Mouse (Mus musculus) kidney, postnatal 25 days (tissue): ENCODE results near the gene Drosha.
"Not testable (repeated sequence)": the region's sequence is repeated elsewhere in the genome, so short reads cannot be mapped to it uniquely, and the experiment has no call there.

ENCODE experiments used
- DNase-seq, 2 experiments: peaks; one replicate each; pipeline ENCODE4 v3.0.0; 2021; ENCODE audit warnings: mixed read lengths in 2 of 2

Drosha gene

DNA sequence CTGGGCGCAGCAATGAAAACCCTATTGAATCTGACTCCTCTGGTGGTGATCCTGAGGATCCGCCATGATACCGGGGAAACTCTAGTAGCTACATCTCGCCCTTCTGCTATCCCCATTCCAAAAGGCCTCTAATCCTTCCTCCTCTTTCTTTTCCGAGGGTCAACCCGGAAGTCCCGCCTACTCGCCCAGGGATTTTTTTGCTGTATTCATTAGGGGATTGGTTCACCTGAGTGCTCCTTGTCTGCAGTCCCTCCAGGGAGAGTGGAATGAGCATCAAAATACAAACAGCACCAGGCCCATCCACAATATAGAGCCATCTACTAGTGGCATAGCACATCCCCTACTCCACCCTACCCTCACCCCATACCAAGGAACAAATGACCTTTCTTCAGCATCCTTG lies 62.6 kb downstream of the Drosha start:
- no peak for DNase-seq

DNA sequence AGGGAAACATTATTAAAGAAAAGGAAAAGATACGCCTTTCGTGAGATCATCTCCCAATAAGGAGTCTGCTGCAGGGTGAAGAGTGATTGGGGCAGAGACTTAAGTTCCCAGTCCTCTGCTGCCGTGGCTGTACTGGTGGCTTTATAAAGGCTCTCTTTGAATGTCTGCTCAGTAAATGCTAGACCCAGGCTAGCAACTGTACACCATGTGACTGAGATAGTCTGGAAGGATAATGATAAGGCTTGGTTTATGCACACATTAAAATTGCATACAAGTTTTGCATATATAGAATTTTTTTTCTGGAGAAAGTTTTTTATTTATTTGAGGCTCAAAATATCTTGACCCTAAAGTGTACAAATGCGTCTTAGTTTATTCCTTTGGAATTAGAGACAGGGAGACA lies 63.7 kb downstream of the Drosha start:
- no peak for DNase-seq

DNA sequence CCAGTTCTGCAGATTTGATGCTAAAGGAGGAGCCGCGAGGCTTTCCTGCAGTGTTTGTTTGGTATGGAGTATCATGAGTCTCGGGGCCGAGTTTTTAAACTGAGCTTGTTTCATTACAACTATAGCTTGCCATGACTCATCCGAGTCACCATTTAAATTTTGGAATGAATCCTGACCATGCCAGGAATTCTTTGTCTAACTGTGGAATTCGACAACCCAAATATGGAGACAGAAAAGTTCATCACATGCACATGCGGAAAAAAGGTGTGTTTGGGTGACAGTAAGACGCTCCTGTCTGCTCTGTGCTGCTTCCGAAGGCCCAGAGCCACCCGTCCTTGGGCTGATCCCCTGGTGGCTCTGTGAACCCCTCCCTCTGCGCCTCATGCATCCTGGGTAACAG lies 65.3 kb downstream of the Drosha start:
- DNase-seq = no peak

DNA sequence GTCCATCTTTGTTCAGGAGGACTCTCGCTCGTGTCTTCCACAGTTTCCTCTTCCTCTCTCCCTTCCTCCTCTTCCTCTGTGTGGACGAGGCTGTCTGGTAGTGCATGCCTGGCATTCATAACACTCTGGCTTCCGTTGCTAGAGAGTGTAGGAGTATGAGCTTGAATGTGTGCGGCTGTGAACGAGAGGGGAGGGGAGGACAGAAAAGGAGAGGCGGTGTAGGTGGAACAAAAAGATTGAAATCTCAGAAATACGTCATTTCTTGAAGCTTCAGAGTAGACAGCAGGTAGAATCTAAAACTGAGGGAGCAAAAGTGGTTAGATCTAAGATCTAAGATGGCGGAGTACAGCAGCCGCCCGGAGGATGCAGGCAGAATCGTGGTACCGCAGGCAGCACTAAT lies 70.8 kb downstream of the Drosha start:
- no peak for DNase-seq

DNA sequence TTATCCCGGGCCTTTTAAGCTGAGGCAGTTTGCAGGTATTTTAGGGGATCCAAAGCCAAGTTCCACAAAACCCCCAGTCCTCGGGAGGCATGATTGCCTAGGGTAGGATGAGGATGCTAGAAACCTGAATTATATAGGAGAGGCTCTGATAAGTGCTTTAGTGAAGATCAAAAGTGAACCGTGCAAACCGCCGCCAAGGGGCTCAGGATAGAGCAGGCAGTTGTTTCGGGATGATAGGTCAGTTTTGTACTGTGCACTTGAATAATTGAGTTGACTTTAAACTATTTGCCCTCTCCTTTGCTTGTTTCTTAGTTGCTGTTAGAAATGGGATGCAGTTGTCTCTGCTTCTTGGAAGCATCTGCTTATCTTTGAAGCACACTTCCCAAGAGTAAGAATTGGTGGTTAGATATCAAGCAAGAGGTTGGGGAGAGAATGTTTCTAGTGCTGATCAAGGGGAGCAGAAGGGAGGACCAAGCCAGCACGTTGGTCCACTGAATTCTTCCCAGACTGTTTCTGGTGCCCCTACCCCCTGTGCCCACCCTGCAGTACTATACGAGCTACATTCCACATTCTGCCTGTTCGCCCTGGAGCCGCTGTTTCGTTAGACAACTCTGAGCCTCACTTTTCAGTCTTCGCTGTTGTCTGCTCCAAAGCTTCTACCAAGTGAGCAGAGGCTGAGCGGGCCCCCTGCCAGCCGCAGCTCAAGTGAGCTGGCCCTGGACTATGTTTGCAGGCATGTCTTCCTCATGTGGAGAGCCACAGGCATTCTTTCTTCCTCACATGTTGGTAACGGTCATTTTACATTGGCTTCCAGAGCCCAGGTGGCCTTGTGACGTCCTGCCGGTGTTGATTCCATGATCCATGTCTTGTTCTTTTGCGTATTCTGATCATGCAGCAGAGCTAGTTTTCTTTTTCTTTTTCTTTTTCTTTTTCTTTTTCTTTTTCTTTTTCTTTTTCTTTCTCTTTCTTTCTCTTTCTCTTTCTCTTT lies 71.7 kb downstream of the Drosha start:
- DNase-seq = no peak

DNA sequence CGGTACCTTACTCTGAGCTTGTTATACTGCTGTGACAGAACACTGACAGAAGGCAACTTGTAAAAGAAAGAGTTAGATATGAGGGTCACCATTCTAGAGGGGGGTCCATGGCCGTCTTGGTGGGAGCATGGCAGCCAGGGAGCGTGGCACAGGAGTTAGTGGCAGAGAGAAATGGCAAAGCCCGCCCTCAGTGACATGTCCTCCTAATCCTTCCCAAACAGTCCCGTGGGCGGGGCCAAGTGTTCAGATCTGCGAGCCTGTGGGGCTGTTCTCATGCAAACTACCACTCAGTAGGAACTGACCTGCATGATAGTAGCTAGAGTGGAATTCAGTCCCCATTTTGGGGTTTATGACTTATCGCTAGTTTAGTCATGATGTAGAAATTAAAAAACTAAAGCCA lies 73.2 kb downstream of the Drosha start:
- no peak for DNase-seq

DNA sequence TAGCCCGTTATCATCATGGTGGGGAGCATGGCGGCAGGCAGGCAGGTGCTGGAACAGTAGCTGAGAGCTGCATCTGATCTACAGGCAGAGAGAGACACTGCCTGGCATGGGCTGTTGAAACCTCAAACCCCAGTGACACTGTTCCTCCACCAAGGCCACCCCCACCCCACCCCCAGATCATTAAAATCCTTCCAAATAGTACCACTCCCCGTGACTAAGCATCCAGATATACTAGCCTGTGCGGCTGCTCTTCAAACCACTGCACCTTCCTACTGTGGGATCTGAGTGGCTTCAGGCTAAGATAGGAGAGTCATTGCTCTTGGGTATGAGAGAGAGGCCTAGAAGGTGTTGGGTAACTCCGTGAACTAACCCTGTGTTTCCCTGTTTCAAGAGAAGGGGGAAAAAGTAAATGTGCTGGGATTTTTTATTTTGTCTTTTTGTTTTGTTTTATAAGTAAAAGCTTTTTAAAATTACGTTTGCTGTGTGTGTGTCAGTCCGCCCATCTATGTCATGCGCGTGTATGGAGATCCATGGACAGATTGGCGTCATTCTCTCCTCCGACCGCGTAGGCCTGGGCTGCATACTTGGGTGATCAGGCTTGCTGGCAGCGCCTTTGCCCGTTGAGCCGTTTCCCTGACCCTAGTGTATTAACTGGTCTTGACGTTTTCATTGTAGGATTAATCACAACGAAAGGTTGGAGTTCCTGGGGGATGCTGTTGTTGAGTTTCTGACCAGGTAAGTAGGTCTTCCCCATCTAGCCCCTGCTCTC lies 76.0 kb downstream of the Drosha start:
- no peak for DNase-seq

DNA sequence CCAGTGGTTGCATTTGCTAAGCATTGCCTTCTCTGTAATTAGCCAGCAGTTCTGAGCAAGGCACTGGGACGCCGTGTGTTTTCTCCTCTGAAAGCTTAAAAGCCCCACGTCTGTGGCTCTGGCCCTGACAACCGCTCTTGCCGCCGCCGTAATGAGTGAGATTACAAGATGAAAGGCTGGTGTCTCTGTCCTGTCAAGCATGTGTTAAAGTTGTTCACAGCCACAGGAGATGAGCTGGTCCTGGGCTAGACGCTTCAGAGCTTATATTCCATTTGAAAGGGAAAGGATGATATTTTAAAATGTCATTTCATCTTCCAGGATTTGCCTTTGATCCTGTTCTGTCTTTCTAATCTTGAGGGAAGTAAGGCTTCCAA lies 76.6 kb downstream of the Drosha start:
- no peak for DNase-seq

DNA sequence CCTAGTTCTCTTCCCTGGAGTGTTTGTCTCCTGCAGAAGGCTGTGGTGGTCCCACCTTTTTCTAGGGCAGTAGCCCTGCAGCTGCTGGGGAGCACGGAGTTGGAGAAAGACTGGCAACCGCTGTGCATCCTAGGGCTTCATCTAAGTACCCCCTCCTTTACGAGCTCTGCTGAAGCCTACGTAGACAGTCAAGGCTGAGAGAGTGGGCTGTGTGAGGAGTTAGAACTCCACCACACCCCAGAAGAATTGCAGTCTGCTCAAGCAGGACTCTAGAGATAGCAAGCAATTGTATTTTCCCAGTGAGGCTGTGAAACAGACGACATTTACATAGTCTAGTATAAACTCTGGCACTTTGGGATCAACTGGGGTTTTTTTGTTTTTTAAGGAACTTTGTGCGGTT lies 79.8 kb downstream of the Drosha start:
- no peak for DNase-seq

DNA sequence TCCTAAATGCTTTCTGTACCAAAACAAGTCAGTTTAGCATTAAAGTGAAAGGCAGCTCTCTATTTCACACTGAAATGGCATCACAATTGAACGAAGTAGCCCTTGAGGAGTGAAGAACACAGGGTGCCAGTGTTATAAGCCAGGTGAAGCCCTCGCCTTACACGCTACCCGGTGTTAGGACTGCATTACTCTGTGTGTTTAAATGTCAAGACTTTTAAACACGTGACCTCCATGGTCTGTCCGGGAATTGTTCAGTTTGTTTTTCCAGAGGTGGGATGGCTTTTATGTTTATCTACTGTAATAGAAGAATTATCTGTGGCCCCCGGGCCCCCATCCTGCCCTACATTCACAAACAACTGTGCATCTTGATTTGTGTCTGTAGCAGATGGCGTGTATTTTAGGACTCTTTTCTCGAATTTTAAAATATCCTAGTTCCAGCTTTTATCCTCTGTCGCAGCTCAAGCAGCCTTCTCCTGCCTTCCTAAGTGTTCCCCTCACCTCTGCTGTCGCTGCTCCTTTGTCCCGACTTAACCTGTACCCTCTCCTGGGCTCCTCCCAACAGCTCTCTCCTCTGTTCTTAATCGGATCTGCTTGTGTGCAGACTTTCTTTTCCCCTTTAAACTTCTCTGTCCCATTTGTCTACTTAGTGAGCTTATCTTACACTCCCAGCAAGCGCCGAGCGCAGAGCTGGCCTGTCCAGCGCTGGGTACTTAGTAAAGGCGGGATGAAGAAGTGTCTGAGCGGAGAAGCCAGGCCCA lies 83.5 kb downstream of the Drosha start:
- no peak for DNase-seq

DNA sequence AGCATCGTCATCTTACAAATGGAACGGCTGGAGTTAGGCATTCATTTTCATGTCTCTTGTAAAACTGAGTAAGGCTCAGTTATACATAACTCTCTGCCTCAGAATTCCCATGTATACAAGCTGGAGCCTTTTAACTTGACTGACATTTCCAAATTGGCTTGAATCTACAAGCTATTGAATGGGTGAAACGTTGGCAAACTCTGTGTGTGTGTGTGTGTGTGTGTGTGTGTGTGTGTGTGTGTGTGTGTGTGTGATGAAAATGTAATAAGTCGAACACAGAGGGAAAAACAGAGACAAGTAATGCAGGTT lies 84.1 kb downstream of the Drosha start:
- DNase-seq = no peak

DNA sequence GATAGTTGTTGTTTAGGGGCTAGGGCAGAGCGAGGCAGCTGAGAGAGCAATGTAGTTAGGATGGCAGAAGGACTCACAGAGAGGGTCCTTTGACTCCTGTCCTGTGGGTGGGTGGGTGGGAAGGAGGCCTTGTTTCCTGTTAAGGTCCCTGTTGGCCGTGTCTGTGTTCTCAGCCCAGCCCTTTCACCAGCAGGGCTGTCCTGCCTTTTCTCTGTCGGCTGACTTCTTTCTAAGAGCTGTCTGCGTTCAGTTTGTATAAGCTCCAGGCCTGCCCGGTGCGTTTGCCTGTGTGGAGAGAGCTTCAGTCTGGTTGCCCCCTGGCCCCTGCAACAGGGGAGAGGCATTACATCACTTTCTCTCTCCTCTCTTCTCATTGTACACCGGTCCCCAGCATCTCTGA lies 84.6 kb downstream of the Drosha start:
- DNase-seq = peak in 1 of 2 experiments; percentile 26

DNA sequence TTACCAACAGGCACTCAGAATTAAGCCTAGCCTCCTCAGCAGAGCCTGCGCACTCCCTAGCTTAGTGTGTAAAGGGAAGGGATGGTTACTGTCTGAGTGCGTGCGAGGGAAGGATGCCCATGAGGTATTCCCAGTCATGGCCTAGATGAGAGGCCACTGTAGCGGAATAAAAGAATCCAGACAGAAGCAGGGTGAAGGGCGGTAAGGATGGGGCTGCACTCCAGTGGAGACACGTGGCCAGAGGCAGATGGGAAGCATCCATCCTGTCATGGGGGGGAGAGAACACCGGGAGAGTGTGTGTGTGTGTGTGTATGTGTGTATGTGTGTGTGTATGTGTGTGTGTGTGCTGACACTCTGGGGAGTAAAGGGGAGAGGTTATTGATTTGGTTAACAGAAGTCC lies 86.5 kb downstream of the Drosha start:
- peak in 1 of 2 experiments; percentile 24 for DNase-seq

DNA sequence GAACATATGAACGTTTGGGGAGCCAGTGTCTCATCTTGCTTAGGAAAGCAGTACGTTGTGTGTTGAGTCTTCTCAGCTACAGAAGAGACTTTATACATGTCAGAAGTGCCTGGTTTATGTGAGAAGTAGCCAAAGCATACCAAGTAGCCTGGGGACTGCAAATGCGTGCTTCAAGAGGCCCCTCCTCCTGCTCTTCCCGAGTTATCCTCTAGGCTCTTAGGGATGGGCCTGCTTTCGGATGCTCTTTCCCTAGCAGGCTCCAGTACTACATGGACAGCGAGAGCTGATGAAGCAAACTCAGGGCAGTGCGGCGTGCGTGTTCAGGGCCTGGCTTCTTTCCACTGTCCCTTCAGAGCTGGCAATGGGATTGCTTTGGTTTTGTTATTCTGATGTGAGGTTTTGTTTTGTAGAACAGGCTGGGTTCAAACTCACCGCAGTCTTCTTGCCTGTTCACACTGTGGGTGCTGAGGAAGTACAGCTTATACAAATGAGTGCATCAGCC lies 91.8 kb downstream of the Drosha start:
- no peak for DNase-seq

DNA sequence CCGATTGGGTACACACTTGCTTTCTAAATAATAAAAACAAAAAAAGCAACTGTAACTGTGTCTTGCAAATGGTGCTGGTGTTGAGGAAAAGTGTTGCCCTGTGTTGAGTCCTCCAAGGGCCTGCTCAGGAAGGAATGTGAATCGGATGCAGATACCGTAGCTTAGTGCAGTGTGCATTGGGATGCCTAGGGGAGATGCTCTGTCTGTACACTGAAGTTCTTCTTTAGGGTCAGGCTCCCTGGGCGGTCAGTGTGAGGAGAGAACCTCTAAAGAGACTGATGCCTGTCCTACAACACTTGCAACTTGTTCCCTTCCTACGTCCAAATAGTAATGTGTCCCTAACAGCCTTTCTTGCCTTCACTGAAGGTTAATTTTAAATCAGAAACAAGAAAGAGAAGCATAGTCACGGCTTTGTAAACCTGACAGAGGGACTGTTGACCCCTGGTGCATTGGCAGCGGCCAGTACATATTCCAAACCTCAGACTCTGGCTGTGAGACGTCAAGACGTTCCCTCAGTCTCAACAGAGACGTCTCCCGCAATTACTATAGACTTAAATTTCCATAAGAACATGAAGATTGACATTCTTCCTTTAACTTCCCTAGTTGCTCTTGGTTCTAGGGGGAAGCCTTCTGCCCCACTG lies 94.8 kb downstream of the Drosha start:
- peak; percentile 12 to 61 for DNase-seq

DNA sequence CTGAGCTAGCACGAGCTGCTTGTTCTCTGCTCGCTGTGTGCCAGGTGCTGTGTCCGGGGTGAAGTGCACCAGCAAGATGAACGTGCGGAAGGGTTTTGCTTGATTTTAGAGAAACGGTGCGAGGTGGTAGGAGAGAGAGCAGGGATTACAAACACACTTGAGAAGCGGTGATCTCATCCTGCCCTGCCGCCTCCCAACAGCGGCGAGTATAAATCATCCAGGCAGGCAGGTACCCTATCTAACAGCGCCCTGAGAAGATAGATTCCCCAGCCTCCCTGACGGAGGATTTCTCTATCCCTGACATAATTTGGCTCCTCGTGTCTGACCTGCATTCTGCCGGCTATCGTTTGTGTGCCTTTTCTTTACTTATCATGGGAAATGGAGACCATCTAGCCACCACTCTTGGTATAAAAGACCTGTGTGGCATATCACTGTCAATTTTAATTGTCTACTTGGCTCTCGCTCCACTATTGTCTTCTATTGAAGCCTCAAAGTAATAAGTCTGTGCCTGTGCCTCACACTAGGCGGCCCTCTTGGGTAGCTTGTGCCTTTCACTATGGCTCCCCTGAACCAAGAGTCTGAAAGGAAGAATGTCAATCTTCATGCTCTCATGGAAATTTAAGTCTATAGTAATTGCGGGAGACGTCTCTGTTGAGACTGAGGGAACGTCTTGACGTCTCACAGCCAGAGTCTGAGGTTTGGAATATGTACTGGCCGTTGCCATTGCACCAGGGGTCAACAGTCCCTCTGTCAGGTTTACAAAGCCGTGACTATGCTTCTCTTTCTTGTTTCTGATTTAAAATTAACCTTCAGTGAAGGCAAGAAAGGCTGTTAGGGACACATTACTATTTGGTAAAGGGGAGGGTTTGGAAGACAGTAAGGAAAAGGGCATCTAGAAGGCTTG lies 95.6 kb downstream of the Drosha start:
- DNase-seq = peak in 1 of 2 experiments; percentile 48

DNA sequence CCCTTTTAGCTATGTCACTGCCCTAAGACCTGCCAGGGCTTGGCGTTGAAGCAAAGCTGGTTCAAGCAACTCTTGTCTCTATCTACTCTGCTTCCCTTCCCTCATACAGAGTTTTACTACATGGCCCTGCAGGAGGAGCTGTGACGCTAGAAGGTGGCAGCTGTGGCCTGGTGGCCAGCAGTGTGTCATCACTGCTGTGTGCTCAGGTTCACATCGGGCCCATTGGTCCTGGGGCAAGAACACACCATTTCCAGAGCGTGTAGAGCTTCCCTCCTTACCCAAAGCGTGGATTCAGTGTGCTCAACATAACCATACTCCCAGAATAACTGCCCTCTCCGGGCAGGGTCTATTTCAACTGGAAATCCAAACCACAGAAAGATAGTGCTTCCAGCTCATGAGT lies 97.3 kb downstream of the Drosha start:
- DNase-seq = no peak

DNA sequence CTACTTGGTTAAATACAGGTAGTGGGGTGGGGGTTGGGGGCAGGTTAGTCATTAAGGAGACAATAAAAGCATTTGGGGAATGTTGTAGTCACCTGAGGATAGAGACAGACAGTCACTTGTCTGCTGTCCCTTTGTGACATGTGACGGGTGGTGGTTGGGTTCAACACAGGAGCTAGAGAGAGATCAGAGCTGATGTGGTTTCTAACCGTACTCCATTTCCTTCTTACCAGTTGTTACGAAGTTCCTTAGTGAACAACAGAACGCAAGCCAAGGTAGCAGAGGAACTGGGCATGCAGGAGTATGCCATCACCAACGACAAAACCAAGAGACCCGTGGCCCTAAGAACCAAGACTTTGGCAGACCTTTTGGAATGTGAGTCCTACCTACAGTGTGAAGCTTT lies 99.2 kb downstream of the Drosha start:
- no peak for DNase-seq

DNA sequence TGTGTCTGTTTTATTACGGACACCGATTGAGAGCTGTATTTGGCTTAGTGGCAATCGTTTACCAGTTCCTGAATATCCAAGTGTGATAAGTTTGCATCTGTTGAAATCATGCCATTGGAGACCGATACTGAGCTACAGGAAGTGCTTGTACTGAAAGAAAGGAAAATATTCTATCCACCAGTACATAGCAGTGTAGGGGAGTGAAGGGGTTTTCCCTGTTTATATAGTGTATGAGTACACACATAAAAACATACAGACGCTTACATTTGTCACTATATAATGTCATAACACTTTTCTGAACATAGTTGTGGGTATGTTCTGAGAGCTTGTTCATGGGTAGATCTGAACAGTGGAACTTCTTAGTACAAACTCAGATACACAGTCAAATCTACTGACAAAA lies 106.9 kb downstream of the Drosha start:
- no peak for DNase-seq

DNA sequence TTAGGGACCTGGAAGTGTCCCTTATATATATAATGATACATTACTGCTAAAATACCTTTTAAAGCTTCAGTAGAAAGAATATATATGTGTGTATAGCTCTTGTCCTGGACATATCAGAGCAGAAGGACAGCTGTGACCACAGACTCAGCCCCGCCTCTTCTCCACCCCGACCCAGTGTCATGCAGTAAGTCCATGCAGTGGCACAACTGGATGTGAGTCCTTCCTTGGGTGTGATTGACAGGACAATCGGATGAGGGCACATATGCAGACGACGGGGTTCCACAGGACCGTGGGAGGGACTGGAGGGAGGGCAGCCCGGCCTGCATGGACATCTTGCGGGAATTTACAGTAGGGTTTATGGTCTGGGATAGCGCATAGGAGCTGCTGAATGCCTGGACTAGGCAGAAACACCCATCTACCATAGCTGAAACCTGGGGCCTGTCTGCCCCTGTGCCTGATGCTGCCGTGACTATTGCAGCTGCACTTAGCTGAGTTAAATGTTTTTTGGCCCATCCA lies 111.7 kb downstream of the Drosha start:
- no peak for DNase-seq

DNA sequence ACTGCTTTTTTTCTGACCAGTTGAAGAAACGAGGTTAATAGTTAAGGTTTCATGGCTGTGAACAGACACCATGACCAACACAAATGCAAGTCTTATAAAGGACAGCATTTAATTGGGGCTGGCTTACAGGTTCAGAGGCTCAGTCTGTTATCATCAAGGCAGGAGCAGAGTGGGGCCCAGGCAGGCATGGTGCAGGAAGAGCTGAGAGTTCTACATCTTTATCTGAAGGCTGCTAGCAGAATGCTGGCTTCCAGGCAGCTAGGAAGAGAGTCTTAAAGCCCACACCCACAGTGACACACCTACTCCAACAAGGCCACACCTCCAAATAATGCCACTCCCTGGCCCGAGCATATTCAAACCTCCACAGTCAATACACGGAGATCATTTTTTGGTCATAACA lies 112.7 kb downstream of the Drosha start:
- not testable (repeated sequence) for DNase-seq
